ENCODE assay signal across 30 mouse cellular contexts in genomic region chr10:4027466-4027865, GRCm38 (mm10). TPM values are rescaled to one million over a fixed set of nuclear protein-coding genes. Genes with fewer than 3 reads are reported as not detected.
A peak's percentile ranks its signal among the peaks of the same experiment; 100 is the strongest.
DNase-seq lines count a peak whose midpoint lies in the region; ATAC-seq lines count a peak whose summit lies in the region.
"Had no signal": no experiment of that assay in that cellular context is flagged by ENCODE, and none has a peak within 500 bp of the region (broad histone marks: within the 10 kb centered on the region; RNA-seq: fewer than 3 reads in every experiment).

No protein-coding gene starts in this region.

- peak; percentile 23; the same call in 1 of the 2 replicates for ATAC-seq in intestine, embryonic 16.5 days
- ATAC-seq: CD4-positive, CD25-positive, alpha-beta regulatory T cell, adult 4 months; forebrain, postnatal 0 days; hindbrain, embryonic 16.5 days had no signal

- DNase-seq in heart, embryonic 10.5 days (ENCODE audit: low spot score): peak; percentile 39
- no peak for DNase-seq in heart, postnatal 25 days (ENCODE audit: low spot score)
- DNase-seq in lung, postnatal 10 days: peak; percentile 59
- DNase-seq in yolk sac, embryonic 10.5 days (ENCODE audit: low spot score): peak; percentile 71
- DNase-seq in embryo, embryonic 10.5 days (ENCODE audit: low spot score): no peak
- no peak for DNase-seq in kidney, adult 11 months
- DNase-seq in urinary bladder, adult 18-20 months (ENCODE audit: low spot score in 2 of 2): no peak
- DNase-seq: adrenal gland, postnatal 10 days; cerebellum, adult 9-10 months; cerebellum, postnatal 36 days; embryo, embryonic 11 days; forebrain, postnatal 0 days; gastrocnemius, postnatal 10 days; heart, adult 11 months; kidney, postnatal 14 days; layer of hippocampus, adult 9-11 months had no signal

- peaks cover 36% of the 10 kb centered on the region for H3K36me3 ChIP-seq in heart, embryonic 10.5 days
- no peaks in the 10 kb centered on the region for H3K36me3 ChIP-seq in intestine, embryonic 16.5 days (ENCODE audit: control insufficient read depth, insufficient read depth, low read length)
- H3K36me3 ChIP-seq: limb, embryonic 15.5 days; midbrain, embryonic 12.5 days had no signal

- intact Hi-C loops in heart, postnatal 25 days (cut with DNase I): no loop called here

- no peak overlapping the region for H3K9ac ChIP-seq in intestine, embryonic 16.5 days (ENCODE audit: low read depth, low read length)
- H3K9ac ChIP-seq: embryonic facial prominence, embryonic 13.5 days; forebrain, embryonic 12.5 days; forebrain, postnatal 0 days; heart, embryonic 12.5 days; limb, embryonic 15.5 days; liver, embryonic 14.5 days; midbrain, embryonic 12.5 days; neural tube, embryonic 13.5 days had no signal

- WGBS in heart, embryonic 10.5 days: 38% methylated on average over 4 of the region's 4 CpGs
- 28% methylated on average over 4 of the region's 4 CpGs for WGBS in intestine, embryonic 16.5 days

- no peak overlapping the region for H3K4me2 ChIP-seq in intestine, embryonic 16.5 days (ENCODE audit: low read depth, low read length)
- H3K4me2 ChIP-seq: embryonic facial prominence, embryonic 13.5 days; forebrain, embryonic 12.5 days; heart, embryonic 12.5 days; limb, embryonic 15.5 days; midbrain, embryonic 12.5 days; neural tube, embryonic 13.5 days had no signal

- H3K4me1 ChIP-seq in heart, embryonic 10.5 days: 0 out of 2 replicates have a peak, but pooled peaks cover 4% of the 10 kb centered on the region
- H3K4me1 ChIP-seq in intestine, embryonic 16.5 days (ENCODE audit: control insufficient read depth, insufficient read depth, low read length): peaks cover 9% of the 10 kb centered on the region
- H3K4me1 ChIP-seq: embryonic facial prominence, embryonic 13.5 days; forebrain, embryonic 12.5 days; limb, embryonic 10.5 days; megakaryocyte, embryonic 14.5 days; midbrain, embryonic 12.5 days; neural tube, embryonic 13.5 days had no signal

- H3K27ac ChIP-seq in heart, embryonic 10.5 days: no peak overlapping the region
- H3K27ac ChIP-seq in intestine, embryonic 16.5 days (ENCODE audit: low read length): no peak overlapping the region
- H3K27ac ChIP-seq: embryonic facial prominence, embryonic 13.5 days; forebrain, embryonic 12.5 days; limb, embryonic 10.5 days; liver, embryonic 14.5 days; midbrain, embryonic 12.5 days; neural tube, embryonic 13.5 days had no signal

- H3K4me3 ChIP-seq in heart, embryonic 10.5 days: no peak overlapping the region
- H3K4me3 ChIP-seq in intestine, embryonic 16.5 days (ENCODE audit: low read length): no peak overlapping the region
- H3K4me3 ChIP-seq: embryonic facial prominence, embryonic 13.5 days; erythroblast, embryonic 14.5 days; forebrain, embryonic 12.5 days; heart, embryonic 12.5 days; limb, embryonic 10.5 days; limb, embryonic 15.5 days; megakaryocyte, embryonic 14.5 days; midbrain, embryonic 12.5 days; myocyte; neural tube, embryonic 13.5 days had no signal

- H3K27me3 ChIP-seq in heart, embryonic 10.5 days (ENCODE audit: insufficient read depth, poor library complexity, severe bottlenecking): no peaks in the 10 kb centered on the region
- no peaks in the 10 kb centered on the region for H3K27me3 ChIP-seq in intestine, embryonic 16.5 days (replicated peaks; ENCODE audit: control insufficient read depth, insufficient read depth, low read length)
- H3K27me3 ChIP-seq: embryonic facial prominence, embryonic 13.5 days; forebrain, embryonic 12.5 days; heart, embryonic 12.5 days; limb, embryonic 15.5 days; megakaryocyte, embryonic 14.5 days; midbrain, embryonic 12.5 days; neural tube, embryonic 13.5 days had no signal

- H3K9me3 ChIP-seq in heart, embryonic 10.5 days: no peaks in the 10 kb centered on the region
- no peaks in the 10 kb centered on the region for H3K9me3 ChIP-seq in intestine, embryonic 16.5 days (ENCODE audit: control insufficient read depth, low read length)
- H3K9me3 ChIP-seq: embryonic facial prominence, embryonic 13.5 days; forebrain, embryonic 12.5 days; heart, embryonic 12.5 days; limb, embryonic 10.5 days; limb, embryonic 15.5 days; megakaryocyte, embryonic 14.5 days; midbrain, embryonic 12.5 days; neural tube, embryonic 13.5 days had no signal

RNA-seq across cellular contexts. Expression of gene Mthfd1l, which starts 54.5 kb away (rescaled TPM):
- 20.1 and 23.2 TPM in 2 replicates for polyA plus RNA-seq in heart, embryonic 10.5 days (2016; fragmentation: Nextera tagmentation; extraction: Ambion mirVana)
- 1 to 10 TPM in 1 of 2 experiments, under 1 TPM in 1; 0.75 to 1.7 TPM for total RNA-seq in heart, postnatal 25 days (2021)
- polyA plus RNA-seq in intestine, embryonic 16.5 days (2015; fragmentation: Nextera tagmentation; extraction: Ambion mirVana): 17.6 and 18.4 TPM in 2 replicates

Comparison
In these comparisons a context has a peak if more than half of its experiments do, and no peak if none do; other contexts are left out.
1. DNase-seq: peak in heart, embryonic 10.5 days (single experiment), lung, postnatal 10 days (single experiment) and yolk sac, embryonic 10.5 days (single experiment); none in heart, postnatal 25 days (single experiment), embryo, embryonic 10.5 days (single experiment), kidney, adult 11 months (single experiment) and urinary bladder, adult 18-20 months (0 of 2).